Mouse (Mus musculus) T-helper 2 cell (primary cell): ENCODE measurements around the gene Nmrk1.
"Not testable (repeated sequence)": the region's sequence is repeated elsewhere in the genome, so short reads cannot be mapped to it uniquely, and the experiment has no call there.

ENCODE experiments used
- in situ Hi-C: fragments of 300-600 bp; cut with MboI, MseI; formaldehyde crosslinking; loops from one replicate; pipeline ENCODE4 v1.15.1; 2025; ENCODE audit warnings: high pct_unique_total_duplicates

The Nmrk1 gene

DNA sequence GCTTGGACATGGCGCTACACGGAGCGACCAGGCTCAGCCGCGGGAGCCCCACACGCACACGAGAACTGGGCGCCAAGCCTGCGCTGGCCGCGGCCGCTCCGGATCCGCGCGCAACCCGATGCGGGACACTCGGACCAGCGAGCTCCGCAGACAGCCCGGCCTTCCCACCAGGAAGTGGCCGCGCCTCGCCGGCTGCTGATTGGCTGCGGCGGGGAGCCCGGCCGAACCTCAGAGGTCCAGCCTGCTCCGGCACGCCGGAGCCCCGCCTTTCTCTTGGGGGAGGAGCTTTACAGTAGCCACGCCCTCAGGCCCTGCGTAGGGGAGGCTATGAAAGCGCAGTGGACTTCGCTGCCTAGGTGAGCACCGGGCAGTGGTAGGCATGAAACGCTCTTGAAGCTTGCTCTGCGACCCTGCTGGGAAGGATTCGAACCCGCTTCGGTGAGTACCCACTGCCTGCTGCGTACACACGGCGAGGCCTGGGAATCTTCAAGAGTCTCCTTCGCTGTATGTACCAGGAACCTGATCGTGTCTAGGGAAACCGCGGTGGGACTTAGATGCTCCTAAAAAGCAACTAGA lies at the start of gene Nmrk1, which contains the start of gene Ostf1:
TSS of gene Nmrk1 (plus strand) at position 307 of the 576 bp plus-strand sequence.
TSS of gene Ostf1 (minus strand) at position 180 of the 576 bp plus-strand sequence.
- in situ Hi-C loops, result no loop called here

DNA sequence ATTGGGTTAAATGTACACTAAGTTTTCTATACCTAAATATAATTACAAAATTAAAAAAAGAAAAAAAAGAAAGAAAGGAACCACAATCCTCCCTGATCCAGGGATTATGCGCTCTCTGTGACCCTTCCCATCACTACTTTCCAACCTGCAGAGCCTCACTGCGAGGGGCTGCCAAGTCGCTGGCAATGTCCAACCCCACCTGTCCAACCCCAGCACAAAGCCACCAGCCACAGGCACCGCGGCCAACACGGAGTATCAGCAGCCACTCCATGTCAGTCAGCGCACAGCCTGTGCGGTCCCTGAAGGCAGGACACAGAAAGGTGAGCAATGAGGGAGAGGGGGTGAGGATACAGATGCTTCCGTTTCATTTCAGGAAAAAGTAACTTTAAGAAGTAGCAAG lies 49.5 kb upstream of the Nmrk1 start:
- in situ Hi-C loops, result no loop called here

DNA sequence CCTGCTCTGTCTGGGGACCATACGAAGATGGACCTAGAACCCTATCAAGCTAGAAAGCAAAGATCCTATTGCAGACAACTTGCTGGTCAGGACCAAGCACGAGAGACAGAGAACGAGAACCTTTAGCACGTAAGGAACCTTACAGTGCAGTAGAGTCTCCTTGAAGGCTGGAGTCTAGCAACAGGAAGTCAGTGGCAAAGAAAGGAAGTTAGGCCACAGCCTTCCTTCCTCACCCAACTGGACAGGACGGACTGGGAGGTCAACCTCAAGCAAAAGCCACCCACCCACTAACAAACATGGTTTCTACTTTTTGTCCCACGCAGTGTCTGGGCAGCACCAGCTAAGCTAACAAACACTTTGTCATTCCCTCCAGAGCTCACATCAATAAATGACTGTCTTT lies 48.9 kb upstream of the Nmrk1 start:
- in situ Hi-C loops, result no loop called here

DNA sequence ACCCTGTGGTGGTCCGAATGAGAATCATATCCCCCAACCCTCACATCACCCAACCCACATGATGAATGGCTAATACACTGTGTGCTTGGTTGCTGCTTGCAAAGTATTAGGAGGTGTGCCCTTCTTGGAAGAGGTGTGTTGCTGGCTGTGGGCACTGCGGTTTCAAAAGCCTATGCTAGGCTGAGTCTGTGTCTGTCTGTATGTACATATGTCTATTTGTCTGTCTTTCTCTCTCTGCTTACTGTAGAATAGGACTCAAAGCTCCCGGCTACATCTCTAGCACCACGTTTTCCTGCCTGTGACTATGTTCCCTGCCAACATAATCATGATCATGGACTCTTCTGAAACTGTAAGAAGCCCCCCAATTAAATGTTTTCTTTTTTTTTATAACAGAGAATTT lies 48.0 kb upstream of the Nmrk1 start:
- in situ Hi-C loops, result no loop called here

DNA sequence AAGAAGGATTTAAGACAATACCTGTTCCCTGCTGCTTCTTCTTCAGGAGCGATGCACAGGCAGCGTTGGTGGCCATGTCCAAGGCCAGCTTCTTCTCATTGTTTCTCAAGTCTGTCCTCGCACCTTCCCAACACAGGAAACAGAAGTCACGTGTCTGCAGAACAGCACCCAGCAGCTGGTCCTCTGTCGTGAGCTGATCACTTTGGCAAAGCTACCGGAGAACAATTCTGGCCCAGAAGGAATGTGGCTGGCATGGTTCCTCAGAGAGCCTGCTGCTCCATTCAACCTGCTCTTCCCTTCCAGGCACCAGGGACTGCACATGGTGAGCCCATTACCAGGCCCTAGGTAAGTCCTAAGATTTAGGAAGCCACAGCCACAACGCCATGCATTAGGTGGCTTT lies 47.1 kb upstream of the Nmrk1 start:
- in situ Hi-C loops, result no loop called here

DNA sequence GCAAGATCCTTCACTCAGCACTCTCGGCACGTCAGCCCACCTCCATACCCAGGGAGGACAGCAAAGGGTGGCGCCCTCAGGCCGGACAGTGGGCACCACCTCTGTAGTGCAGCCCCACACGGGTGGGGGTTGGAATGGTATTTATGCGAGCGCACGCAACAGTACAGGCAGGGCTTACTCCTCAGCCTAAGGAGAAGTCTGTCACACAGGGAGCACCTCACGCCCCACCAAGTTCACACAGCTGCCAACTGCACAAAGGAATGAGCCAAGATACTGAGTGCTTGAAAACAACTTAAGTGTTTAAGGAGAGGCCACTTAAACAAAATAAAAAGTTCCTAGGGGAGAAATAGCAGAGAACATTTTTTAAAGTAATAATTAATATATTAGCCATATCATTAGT lies 44.6 kb upstream of the Nmrk1 start:
- in situ Hi-C loops, result no loop called here

DNA sequence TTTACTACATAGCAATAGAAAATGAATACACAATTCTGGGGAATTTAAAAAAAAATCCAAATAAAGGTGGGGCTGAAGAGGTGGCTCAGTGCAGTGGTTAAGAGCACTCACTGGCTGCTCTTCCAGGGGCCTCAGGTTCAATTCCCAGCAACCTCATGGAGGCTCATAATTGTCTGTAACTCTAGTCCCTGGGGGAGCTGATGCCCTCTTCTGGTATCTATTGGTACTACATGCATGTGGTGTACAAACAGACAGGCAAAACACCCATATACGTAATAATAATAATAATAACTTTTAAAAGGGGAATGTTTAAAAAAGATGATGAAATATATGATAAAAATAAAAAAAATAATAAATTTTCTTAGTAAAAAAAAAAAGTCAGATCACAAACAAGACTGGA lies 43.5 kb upstream of the Nmrk1 start:
- in situ Hi-C loops, result no loop called here

DNA sequence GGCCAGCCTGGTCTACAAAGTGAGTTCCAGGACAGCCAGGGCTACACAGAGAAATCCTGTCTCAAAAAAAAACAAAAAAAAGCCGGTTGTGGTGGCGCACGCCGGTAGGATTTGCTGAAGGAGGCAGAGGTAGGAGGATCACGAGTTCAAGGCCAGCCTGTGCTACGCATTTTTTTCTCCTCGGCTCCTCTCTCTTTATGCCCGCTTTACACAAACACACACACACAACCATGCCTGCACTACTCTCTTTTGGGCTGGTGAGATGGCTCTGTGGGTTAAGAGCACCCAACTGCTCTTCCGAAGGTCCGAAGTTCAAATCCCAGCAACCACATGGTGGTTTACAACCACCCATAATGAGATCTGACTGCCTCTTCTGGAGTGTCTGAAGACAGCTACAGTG lies 42.9 kb upstream of the Nmrk1 start:
- in situ Hi-C loops, result not testable (repeated sequence)

DNA sequence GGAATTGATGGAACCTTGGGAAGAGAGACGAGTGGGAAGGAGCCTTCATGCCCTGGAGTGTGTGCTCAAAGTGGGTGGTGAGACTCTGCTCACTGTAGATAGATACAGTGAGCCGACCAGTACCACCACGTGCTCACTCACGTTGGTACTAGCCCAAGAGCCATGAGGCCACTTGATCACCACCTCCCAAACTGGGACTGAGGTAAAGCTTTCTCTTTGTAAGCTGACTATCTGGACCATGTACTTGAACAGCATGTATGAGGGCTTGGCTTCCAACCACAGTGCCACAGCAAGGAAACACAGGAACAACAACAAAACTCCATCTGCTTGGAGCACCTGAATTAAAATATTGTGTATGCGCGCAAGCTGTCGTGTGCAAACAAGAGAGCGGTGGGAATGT lies 42.5 kb upstream of the Nmrk1 start:
- in situ Hi-C loops, result no loop called here

DNA sequence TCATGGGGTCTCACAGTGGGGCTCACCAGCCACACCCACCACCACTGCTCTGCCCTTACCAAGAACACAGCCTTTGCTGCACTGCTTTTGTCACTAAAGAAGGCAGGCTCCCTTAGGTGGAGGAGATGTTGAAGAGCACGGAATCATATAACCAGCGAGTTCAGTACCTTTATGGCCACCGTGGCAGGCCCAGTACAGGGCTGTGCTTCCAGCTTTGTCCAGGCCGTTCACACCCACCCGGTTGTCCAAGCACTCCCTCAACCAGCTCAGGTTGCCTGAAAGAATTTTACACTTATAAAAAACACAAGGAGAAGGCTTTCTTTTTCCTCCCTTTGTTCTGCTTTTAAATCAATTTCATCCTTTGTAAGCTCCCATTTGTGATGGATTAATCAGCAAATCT lies 41.5 kb upstream of the Nmrk1 start:
- in situ Hi-C loops, result no loop called here

DNA sequence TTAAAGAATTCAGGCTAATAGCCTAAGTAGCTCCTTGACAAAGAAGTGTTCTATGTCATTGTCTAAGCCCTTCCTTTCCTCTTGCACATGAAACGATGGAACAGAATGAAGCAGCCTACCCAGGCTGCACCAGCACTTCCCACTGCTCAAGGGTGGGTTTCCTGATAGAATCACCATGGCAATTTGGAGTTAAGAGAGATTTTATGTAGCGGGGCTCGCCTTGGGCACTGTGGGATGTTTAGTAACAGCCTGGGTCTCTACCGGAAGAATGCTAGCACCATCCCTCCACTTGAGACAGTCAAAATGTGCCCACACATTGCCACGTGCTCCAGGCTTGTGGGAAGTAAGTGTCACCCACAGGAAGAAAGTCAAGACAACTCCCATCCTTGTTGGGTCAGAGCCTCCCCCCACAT lies 40.8 kb upstream of the Nmrk1 start:
- in situ Hi-C loops, result no loop called here

DNA sequence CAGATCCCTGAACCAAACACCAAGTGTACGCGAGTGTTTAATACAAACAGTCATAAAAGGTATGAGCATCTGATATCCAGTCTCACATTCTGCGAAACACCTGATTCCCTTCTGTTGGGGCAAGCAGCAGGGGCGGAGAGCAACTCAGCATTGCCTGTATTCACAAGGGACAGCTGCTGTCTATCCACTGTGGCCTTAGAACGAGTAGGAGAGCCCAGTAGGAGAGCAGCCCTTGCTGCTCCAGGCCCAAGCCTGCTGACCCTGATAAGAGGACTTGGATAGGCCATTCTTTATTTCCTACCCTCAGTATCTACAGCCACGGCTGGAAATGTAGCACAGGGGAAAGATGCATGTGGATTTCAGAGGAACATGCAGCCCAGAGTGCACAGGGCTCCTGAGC lies 38.8 kb upstream of the Nmrk1 start:
- in situ Hi-C loops, result no loop called here

DNA sequence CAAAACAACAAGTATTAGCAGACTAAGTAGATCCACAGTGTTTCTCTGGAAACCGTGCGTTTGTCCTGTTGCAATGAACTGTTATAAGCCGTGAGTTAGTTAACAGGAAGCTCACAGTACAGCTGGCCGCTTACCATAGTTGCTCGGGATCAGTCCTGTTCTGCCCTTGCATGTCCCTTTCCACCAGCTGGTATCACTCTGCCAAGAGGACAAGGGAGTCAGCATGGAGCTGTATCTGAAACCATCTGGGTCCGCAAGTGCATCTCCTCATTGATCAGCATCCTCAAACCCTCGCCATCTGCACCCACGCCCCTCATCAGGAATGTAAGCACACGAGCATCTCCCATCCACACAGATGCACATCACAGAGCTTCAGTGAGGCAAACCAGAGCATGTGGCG lies 38.0 kb upstream of the Nmrk1 start:
- in situ Hi-C loops, result no loop called here

DNA sequence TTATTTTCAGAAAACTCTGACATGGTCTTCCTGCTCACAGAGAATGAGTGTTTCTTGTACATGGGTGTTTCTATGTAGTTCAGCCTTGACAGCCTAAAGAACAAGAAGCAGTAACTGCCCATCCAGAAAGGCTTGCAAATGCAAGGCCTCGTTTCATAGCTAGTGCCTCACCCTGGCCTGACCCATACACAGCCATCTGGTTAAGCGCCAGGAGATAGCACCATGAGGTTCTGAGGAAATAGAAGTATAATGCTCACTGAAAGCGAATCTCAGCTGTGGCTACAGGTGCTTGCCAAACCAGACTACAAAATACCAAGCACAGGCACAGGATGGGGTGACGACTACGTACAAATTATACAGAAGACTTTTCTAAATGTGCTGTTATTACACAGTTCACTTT lies 34.9 kb upstream of the Nmrk1 start:
- in situ Hi-C loops, result no loop called here

DNA sequence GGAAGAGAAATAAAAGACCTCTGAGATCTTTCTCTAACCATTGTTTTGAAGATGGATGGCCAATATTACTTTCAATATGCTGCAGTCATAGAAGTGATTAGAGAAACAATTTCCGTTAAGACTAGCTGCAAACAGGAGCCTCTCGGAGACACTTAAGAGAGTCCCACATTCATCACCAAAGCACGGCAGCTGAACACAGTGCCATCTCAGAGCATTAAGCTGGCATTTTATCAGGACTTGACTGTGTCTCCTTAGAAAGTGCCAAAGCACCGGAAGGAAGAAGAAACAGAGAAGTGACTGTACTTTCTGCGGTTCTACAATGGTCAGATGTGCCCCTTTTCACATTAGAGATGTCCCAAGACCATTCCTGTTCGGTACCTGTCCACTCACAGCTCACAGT lies 34.0 kb upstream of the Nmrk1 start:
- in situ Hi-C loops, result no loop called here

DNA sequence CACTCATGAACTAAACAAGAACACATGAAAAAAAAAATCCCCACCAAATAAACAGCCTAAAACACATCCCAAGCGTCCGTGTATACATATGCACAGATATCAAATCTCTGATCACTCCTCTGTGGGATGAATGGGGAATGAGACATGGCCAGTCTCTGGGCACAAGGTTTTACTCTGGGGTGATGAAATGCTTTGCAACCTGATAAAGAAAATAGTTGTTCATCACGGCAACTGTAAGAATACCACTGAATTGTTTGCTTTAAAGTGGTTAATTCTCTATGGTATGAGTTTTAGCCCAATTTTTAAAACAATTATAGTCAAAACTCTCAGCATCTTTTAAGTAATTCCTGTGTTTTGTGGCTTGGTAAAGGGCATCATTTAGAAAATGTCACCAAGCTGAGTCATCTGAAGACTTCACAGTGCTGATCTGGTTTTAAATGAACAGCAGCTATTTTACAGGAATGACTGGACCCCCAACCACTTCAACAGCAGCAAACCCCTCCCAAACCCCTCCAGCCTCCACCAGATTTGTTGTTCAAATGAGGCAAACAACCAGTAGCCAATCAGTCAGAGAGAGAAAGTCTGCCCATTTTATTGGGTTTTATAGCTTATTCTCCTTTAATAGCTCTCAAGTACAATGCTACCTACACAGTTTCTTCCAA lies 33.4 kb upstream of the Nmrk1 start:
- in situ Hi-C loops, result no loop called here

DNA sequence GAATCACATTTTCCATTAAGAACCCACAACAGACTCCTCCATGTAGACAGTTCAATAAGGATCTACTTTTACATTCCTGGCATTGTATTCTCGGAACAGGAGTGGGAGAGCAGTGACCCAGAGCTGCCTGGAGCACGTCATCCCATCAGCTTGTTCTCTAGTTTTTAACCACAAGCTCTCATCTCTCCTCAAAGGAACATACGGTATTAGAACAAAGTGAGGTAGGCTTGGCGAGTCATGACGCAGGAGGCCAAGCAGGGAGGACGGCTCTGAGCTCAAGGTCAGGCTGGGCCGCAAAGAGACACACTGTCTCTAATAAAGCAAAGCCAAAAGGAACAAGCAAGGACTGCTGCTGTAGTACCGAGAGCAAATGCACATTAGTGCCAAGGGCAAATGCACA lies 32.7 kb upstream of the Nmrk1 start:
- in situ Hi-C loops, result no loop called here

DNA sequence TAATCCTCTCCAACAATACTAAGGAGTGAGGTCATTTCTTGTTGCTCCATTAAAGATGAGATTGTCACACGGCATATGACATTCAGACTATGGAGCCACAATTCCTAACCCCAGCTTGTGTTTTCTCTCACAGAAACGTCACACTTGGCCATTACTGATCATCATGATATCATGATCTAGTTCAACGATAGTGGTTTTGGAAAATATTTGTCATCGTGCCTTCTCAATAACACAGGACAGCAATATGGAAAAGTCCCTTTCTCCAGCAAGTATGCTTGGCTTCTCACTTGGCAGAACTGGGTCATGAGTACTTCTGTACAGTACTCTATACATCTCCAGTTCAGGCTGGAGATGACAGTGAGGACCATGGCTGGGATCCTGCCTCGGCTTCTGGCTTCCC lies 32.1 kb upstream of the Nmrk1 start:
- in situ Hi-C loops, result loop anchor here (25.0 kb wide), 1 partner anchor 1337 kb away; no protein-coding TSS in a partner anchor

DNA sequence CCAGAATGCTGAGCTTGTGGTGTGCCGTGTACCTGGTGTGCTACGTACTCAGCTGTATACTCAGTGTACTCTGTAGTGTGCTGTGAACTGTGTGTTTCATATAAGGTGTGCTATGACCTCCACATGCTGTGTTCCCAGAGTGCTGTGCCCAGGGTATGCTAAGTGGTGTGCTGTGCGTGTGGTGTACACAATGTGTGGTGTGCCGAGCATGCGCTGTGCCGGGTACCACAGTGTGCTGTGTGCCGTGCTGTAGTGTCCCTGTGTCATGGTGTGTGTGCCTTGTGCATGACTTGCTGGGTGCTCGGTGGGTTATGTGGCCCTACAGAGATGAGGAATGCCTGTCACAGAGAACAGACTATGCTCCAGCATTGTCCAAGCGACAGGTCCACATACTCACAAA lies 31.1 kb upstream of the Nmrk1 start:
- in situ Hi-C loops, result loop anchor here (25.0 kb wide), 1 partner anchor 1338 kb away; no protein-coding TSS in a partner anchor

DNA sequence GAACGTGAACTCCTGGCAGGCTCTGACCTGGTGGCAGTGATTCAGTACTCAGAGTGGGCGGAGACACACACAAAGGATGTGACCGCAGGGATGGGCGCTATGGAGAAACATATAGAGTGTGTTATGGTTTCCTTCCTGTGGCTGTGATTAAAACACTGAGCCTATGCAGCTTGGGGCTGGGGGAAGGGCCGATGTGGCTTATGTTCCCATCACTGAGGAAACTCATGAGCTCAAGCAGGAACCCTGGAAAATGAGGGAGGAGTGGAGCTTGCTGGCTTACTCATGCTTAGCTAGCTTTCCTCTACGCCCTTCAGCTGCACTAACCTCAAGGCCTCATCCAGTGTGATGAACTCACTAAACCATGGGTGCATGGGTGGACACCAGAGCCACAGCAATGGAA lies 28.7 kb upstream of the Nmrk1 start:
- in situ Hi-C loops, result loop anchor here (25.0 kb wide), 1 partner anchor 1341 kb away; no protein-coding TSS in a partner anchor

DNA sequence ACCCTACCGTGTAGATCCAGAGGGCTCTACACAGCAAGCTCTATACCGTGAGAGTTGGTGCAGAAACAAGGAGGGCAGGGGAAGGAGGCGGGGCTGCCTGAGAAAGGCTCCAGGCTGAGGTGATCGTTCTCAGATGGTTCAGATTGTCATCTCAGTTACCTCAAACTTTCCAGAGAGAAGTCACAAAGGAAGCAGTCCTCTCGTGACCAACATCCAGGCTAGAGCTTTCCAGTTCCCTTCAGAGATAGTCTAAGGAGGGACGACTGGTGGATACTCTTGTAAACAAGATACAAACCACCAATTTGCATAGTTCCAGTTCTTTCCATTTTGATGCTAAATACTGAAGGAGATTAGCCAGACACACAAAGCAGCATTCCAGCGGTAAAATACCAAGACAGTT lies 23.8 kb upstream of the Nmrk1 start:
- in situ Hi-C loops, result loop anchor here (25.0 kb wide), 1 partner anchor 1346 kb away; no protein-coding TSS in a partner anchor

DNA sequence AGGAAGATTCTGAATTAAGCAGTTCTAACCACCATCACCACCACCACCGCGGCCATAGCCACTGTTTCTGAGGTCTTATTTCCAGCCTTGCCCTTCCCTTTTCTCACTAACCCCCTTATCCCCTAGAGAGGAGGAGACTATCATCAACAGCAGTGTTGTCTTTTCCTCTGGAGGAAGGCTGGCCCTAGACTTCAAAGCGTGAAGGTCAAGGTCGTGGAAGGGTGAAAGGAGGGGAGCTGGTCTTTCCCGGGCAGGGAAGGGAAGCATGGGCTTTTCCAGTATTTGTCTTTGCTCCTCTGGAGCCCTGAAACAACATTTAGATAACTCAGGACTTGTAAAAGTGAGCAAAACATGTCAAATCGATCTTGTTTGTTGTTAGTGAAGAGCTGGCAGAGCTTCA lies 22.8 kb upstream of the Nmrk1 start:
- in situ Hi-C loops, result loop anchor here (25.0 kb wide), 1 partner anchor 1347 kb away; no protein-coding TSS in a partner anchor

DNA sequence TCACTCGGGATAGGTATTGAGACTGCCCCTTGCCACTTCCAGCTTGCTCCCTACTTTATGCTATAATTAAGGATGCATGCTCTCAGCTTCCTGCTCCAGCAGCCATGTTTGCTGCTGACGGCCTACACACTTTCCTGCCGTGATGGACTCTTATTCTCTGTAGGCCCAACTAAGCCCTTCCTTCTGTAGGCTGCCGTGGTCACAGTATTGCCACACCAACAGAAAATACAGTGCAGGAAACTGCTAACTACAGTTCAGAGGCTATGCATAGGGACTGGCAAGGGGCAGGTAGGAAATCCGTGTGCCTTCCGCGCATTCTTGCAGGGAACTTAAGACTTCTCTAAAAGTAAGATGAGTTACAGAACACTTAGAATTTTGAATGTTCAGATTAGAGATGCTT lies 17.4 kb upstream of the Nmrk1 start:
- in situ Hi-C loops, result loop anchor here (25.0 kb wide), 1 partner anchor 1352 kb away; no protein-coding TSS in a partner anchor
